Mouse (Mus musculus) thymus, adult 2 months (tissue): ENCODE measurements around the gene Lars2. TPM values are rescaled to one million over a fixed set of nuclear protein-coding genes. Genes with fewer than 3 reads are reported as not detected.
"Not testable (repeated sequence)": the region's sequence is repeated elsewhere in the genome, so short reads cannot be mapped to it uniquely, and the experiment has no call there.

Experiments
- DNase-seq: peaks from one replicate; pipeline ENCODE4 v3.0.0; 2021
- H3K27ac ChIP-seq: fragments of 200-500 bp; 2 replicates; pipeline ENCODE4 v1.5.1; 2012; ENCODE audit warnings: low read length, control low read depth; ENCODE audit not compliant: control insufficient read depth, insufficient read depth
- H3K27me3 ChIP-seq: fragments of 200-500 bp; 2 replicates; pipeline ENCODE4 v1.6.1; 2012; ENCODE audit warnings: mild to moderate bottlenecking, low read length, moderate library complexity, mixed read lengths; ENCODE audit not compliant: control insufficient read depth, insufficient read depth
- H3K36me3 ChIP-seq: fragments of 200-500 bp; 2 replicates; pipeline ENCODE4 v1.6.1; 2012; ENCODE audit warnings: mild to moderate bottlenecking, low read length, moderate library complexity; ENCODE audit not compliant: control insufficient read depth, insufficient read depth
- H3K4me1 ChIP-seq: fragments of 200-500 bp; replicated peaks from 2 replicates; pipeline ENCODE4 v1.6.1; 2012; ENCODE audit warnings: low read length; ENCODE audit not compliant: control insufficient read depth, insufficient read depth
- H3K4me3 ChIP-seq: fragments of 200-500 bp; 2 replicates; pipeline ENCODE4 v1.5.1; 2012; ENCODE audit warnings: mild to moderate bottlenecking, low read length, control low read depth, moderate library complexity; ENCODE audit not compliant: control insufficient read depth, insufficient read depth
- CTCF ChIP-seq: fragments of 200-500 bp; IDR thresholded peaks from 2 replicates; pipeline ENCODE4 v1.5.1; 2012; ENCODE audit warnings: mild to moderate bottlenecking, control low read depth, low read length, moderate library complexity, borderline replicate concordance; ENCODE audit not compliant: control insufficient read depth, poor library complexity, insufficient read depth; ENCODE audit errors: extremely low read depth
- POLR2A ChIP-seq: fragments of 200-500 bp; IDR thresholded peaks from 2 replicates; pipeline ENCODE4 v1.6.1; 2012; ENCODE audit warnings: mild to moderate bottlenecking, low read length, control low read depth, moderate library complexity; ENCODE audit not compliant: control insufficient read depth, poor library complexity, insufficient read depth; ENCODE audit errors: extremely low read depth
- WGBS: fragments of 180-500 bp; shearing (Covaris S2); methylation state at CpG from one replicate; pipeline ENCODE4 v1.1.7; 2018; 5-methylcytosine and 5-hydroxymethylcytosine counted together
- polyA plus RNA-seq: library from polyadenylated mRNA; depleted of rRNA; stranded (reverse); fragments of >200 nt; gene quantifications from 2 replicates; pipeline ENCODE4 v1.2.3, GENCODE M21; 2012

Lars2 gene
- polyA plus RNA-seq, 1 experiment, result 634 TPM

DNA sequence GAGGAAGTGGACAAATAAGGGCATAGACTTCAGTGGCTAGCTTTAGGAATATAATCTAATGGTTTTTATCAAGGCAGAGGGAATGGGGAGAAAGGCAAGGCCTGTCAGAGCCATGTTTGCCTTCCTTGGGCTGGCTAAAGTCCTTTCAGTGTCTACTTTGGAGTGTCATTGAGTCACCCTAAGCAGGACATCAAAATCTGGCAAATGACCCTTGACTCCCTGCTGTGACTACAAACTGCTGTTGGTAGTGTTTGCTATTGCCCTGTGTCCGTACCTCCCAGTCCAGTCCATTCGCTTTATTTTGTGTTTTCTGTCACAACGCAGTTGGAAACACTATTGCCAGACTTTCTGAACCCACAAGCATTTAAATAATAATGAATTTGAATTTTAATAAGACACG lies 63.1 kb downstream of the Lars2 start:
- Histone ChIP-seq H3K36me3 (no peaks in the 10 kb centered on the region), H3K4me1 (peaks cover 4% of the 10 kb centered on the region; the same call in 1 of the 2 replicates), H3K27ac (no peak overlapping the region), H3K4me3 (no peak overlapping the region), H3K27me3 (no peaks in the 10 kb centered on the region)
- no peak for DNase-seq
- no peak for TF ChIP-seq POLR2A
- TF ChIP-seq CTCF, result no peak
- WGBS, result 96% methylated on average over 4 of the region's 4 CpGs

DNA sequence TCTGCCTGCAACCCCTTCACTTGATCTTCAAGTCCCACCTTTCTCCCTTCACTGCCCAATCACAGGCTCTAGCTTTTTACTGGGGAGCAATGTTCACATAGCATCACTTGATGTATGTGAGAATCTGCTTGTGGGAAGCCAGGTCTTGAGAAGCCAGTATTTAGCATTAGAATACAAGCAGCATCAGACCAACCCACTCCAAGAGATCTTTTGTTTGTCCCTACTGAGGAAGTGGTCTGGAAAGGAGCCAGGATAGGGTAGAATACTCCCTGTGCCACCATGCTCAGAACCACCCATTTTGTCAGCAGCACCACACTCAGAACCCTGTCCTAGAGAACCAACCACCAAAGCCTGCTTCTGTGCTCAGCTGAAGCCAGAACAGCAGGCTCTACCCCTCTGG lies 64.2 kb downstream of the Lars2 start:
- no peak for DNase-seq
- TF ChIP-seq POLR2A (no peak), CTCF (no peak)
- H3K27ac ChIP-seq, result no peak overlapping the region
- H3K4me1 ChIP-seq, result peaks cover 4% of the 10 kb centered on the region; the same call in 1 of the 2 replicates
- no peaks in the 10 kb centered on the region for H3K27me3 ChIP-seq
- no peaks in the 10 kb centered on the region for H3K36me3 ChIP-seq
- no peak overlapping the region for H3K4me3 ChIP-seq

DNA sequence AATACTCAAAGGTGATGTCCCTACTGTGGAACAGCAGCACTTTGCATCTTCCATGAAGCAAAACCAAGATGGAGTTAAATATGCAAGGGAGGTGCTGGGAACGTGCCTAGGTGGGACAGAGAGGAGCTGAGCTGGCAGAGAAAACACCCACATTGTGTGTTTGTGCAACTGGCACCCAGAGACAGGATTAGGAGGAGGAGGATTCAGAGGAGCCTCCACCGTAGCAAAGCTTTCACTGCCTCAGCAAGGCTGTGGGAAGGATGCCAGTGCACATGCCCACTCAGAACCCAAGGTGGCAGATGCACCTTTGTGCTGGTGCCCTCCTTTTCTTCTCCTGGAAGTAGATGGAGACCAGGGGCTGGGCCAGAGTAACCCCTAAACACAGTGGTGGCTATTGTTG lies 71.5 kb downstream of the Lars2 start:
- H3K4me3 ChIP-seq, result no peak overlapping the region
- TF ChIP-seq POLR2A (no peak), CTCF (no peak)
- peaks cover 14% of the 10 kb centered on the region; the same call in 1 of the 2 replicates for H3K36me3 ChIP-seq
- H3K27ac ChIP-seq, result no peak overlapping the region
- no peak for DNase-seq
- 90% methylated on average over 2 of the region's 2 CpGs for WGBS
- no peaks in the 10 kb centered on the region for H3K4me1 ChIP-seq
- no peaks in the 10 kb centered on the region for H3K27me3 ChIP-seq

DNA sequence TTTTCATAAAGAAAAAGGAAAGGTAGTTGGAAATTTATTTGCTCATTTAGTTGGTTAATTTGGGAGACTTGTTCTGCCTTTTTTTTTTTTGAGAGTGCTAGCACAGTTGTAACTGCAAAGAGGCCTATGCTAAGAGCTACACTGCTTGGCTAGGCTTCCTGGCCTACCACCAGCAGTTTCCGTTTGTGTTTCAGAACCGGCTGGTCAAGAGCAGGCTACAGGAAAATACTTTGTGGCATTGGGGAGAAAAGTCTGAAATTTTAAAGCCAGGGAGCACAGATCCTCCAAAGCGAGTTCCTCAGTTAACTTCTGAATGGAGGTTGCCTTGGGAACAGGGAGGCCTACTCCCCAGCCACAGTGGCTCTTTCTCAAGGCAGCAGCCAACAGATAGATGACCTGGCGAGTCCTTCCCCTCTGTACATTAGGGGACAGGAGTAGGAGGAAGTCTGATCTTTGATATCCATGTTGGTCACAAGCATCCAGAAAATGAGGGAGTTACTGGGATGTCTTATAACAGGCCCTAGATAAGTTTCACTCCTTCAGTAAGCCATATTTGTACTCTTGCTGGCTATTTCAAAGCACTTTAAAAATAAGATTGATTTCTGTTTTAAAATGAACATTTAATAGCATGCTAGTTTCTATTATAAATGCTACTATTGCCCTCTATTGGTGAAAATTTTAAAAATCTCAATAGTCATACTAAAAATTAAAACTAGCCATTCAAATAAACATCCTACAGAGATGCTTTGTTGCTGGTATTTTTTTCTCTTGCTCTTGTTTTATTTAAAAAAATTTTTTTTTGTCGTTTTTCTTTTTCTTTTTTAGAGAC lies 73.7 kb downstream of the Lars2 start:
- no peaks in the 10 kb centered on the region for H3K4me1 ChIP-seq

DNA sequence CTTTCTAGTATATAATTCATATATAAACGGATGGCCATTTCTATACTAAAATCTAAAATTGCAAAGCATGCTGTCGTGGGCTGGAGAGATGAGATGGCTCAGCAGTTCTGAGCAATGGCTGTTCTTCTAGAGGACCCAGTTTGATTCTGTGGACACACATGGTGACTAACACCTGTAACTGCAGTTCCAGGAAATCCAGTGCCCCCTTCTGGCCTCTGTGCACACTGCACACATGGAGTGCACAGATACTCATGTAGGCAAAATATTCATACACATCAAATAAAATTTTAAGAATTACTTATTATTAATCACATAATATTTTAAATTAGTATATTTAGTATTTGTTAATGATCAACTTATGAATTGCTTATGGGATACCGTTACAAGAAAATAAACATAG lies 80.4 kb downstream of the Lars2 start:
- over 99% methylated on average over 3 of the region's 3 CpGs for WGBS
- H3K4me3 ChIP-seq, H3K27ac ChIP-seq, H3K36me3 ChIP-seq, H3K27me3 ChIP-seq, H3K4me1 ChIP-seq: not testable (repeated sequence)
- DNase-seq, result peak; percentile 40

More for the DNA sequence above, 73.7 kb downstream of the Lars2 start:
- Histone ChIP-seq H3K27ac (no peak overlapping the region), H3K36me3 (peaks cover 14% of the 10 kb centered on the region; the same call in 1 of the 2 replicates), H3K27me3 (no peaks in the 10 kb centered on the region), H3K4me3 (no peak overlapping the region)
- no peak for DNase-seq
- 83% methylated on average over 5 of the region's 5 CpGs for WGBS
- TF ChIP-seq CTCF (no peak), POLR2A (no peak)

DNA sequence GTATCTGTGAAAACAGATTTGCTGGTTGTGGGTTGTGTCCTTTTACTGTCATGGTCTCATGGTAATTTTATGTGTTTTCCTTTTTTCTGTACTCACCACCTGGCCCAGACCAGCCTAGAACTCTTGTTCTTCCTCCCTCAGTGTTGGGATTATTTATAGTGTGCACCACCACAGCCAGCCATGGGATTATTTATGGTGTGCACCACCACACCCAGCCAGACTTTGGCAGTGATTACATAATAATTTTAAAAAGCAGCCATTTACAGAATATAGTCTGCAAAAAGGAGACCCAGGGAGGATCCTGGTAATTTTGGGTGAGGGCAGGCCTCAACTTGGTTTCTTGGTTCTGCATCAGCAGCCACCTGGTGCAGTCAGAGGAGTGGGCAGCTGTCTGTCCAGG lies 81.9 kb downstream of the Lars2 start:
- H3K27ac ChIP-seq, result no peak overlapping the region
- H3K27me3 ChIP-seq, result no peaks in the 10 kb centered on the region
- no peaks in the 10 kb centered on the region for H3K4me1 ChIP-seq
- H3K36me3 ChIP-seq, result peaks cover 4% of the 10 kb centered on the region; the same call in 1 of the 2 replicates
- no peak for DNase-seq
- no peak overlapping the region for H3K4me3 ChIP-seq
- TF ChIP-seq POLR2A (no peak), CTCF (no peak)

DNA sequence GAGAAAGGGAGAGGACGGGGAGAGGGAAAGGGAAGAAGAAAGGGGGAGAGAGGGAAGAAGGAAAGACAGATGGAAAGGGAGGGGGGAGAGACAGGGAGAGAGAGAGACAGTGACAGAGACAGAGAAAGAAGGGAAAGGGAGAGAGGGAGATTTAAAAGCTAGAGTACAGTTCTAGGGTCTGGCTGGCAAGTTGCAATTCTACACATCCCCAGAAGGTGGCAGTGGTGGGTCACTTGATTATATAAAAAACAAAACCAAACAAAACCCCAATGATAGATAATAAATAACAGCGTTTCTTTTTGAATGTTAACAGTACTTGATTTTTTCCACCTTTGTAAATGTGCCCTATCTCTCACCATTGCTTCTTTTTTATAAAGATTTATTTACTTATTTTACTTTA lies 83.4 kb downstream of the Lars2 start:
- Histone ChIP-seq H3K4me3 (no peak overlapping the region), H3K27ac (no peak overlapping the region), H3K36me3 (peaks cover 4% of the 10 kb centered on the region; the same call in 1 of the 2 replicates), H3K4me1 (no peaks in the 10 kb centered on the region), H3K27me3 (no peaks in the 10 kb centered on the region)
- TF ChIP-seq POLR2A (no peak), CTCF (no peak)
- WGBS, result 53% methylated on average over 2 of the region's 2 CpGs
- DNase-seq, result peak; percentile 62
